In the genomic region with DNA sequence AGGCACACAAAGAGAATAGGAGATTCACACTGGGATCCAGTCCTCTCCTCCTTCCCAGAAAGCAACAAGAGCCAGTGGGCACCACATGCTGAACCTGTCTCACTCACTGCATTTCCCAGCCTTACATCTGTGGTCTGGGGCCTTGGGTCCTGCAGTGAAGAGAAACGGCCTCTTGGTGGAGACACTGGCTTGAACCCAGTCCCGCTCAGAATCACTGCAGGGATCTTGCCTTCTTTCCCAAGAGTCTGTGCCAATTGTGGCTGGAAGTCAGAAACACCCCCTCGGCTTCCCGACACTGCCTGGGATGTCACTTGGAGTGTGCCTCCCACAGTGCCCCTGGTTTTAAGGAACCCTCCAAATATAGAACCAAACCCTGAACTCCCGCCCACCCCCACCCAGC, we compare ENCODE assay signal across 9 mouse cellular contexts. TPM values are rescaled to one million over a fixed set of nuclear protein-coding genes. Genes with fewer than 3 reads are reported as not detected.
DNase-seq lines count a peak whose midpoint lies in the region; TF ChIP-seq lines count a peak whose summit lies in the region.
"Had no signal": no experiment of that assay in that cellular context is flagged by ENCODE, and none has a peak within 500 bp of the region (broad histone marks: within the 10 kb centered on the region; RNA-seq: fewer than 3 reads in every experiment).

No protein-coding gene starts in this region.

- intact Hi-C loops in left cerebral cortex, adult 2 months (cut with DNase I), result no loop called here

- 24% methylated on average over 5 of the region's 5 CpGs for WGBS in limb, embryonic 10.5 days

- TF ChIP-seq CTCF in left cerebral cortex, adult 2 months (IDR thresholded peaks at IDR 0.05), result peak; percentile 52

- peak in 1 of 2 experiments; percentile 32 for DNase-seq in left cerebral cortex, adult 2 months (ENCODE audit: extremely low spot score in 1 of 2, low spot score in 2 of 2)
- no peak for DNase-seq in left cerebral cortex, adult 9 months (ENCODE audit: low spot score in 2 of 2)
- DNase-seq in NIH3T3 (ENCODE audit: low read depth), result peak; percentile 81
- peak; percentile 77 to 78 for DNase-seq in cerebellum, postnatal 10 days
- peak; percentile 54 for DNase-seq in limb, embryonic 10.5 days (ENCODE audit: low spot score)
- no peak for DNase-seq in urinary bladder, adult 2 months (ENCODE audit: low spot score)
- no peak for DNase-seq in adrenal gland, postnatal 25 days

- no peak overlapping the region for H3K4me3 ChIP-seq in left cerebral cortex, adult 2 months
- no peak overlapping the region for H3K4me3 ChIP-seq in limb, embryonic 10.5 days

- no peaks in the 10 kb centered on the region for H3K27me3 ChIP-seq in limb, embryonic 10.5 days (ENCODE audit: low read depth, poor library complexity, severe bottlenecking)

- no peak overlapping the region for H3K27ac ChIP-seq in left cerebral cortex, adult 2 months
- H3K27ac ChIP-seq in limb, embryonic 10.5 days, result 0 out of 2 replicates have a peak overlapping the region, but pooled peaks have one; percentile 14

- H3K4me1 ChIP-seq in limb, embryonic 10.5 days, result peaks cover 6% of the 10 kb centered on the region; the same call in 1 of the 2 replicates

- no peaks in the 10 kb centered on the region for H3K36me3 ChIP-seq in limb, embryonic 10.5 days

- no peaks in the 10 kb centered on the region for H3K9me3 ChIP-seq in limb, embryonic 10.5 days (replicated peaks)

RNA-seq across cellular contexts. Expression of gene Tpcn2, which starts 5.5 kb away (rescaled TPM):
- total RNA-seq in left cerebral cortex, adult 2 months (2021), result 1 to 10 TPM; 5.3 to 6.8 TPM
- polyA plus RNA-seq in limb, embryonic 10.5 days (2016; fragmentation: Nextera tagmentation; extraction: Ambion mirVana), result 7.2 TPM in 2 replicates
- polyA plus RNA-seq in urinary bladder, adult 2 months (2012; rRNA removed), result 28.4 and 32.4 TPM in 2 replicates
- total RNA-seq in adrenal gland, postnatal 25 days (2021), result 13.7 and 18.8 TPM in 2 replicates

RNA-seq across cellular contexts. Expression of gene Mrgprf, which starts 11.3 kb away (rescaled TPM):
- total RNA-seq in left cerebral cortex, adult 2 months (2021), result 1 to 10 TPM; 1.8 to 2.5 TPM
- polyA plus RNA-seq in limb, embryonic 10.5 days (2016; fragmentation: Nextera tagmentation; extraction: Ambion mirVana), result 0.09 TPM in 1 of 2 replicates, not detected in the other
- polyA plus RNA-seq in urinary bladder, adult 2 months (2012; rRNA removed), result 46.0 and 52.3 TPM in 2 replicates
- 1.0 and 1.3 TPM in 2 replicates for total RNA-seq in adrenal gland, postnatal 25 days (2021)

RNA-seq across cellular contexts. Expression of gene Mrgprd, which starts 25.3 kb away (rescaled TPM):
- total RNA-seq in left cerebral cortex, adult 2 months (2021), result not detected
- polyA plus RNA-seq in limb, embryonic 10.5 days (2016; fragmentation: Nextera tagmentation; extraction: Ambion mirVana), result not detected in 2 replicates
- polyA plus RNA-seq in urinary bladder, adult 2 months (2012; rRNA removed), result not detected in 2 replicates
- not detected in 2 replicates for total RNA-seq in adrenal gland, postnatal 25 days (2021)
- polyA plus RNA-seq: frontal cortex, adult 2 months; liver, embryonic 16.5 days had no signal

Comparison
In these comparisons a context has a peak if more than half of its experiments do, and no peak if none do; other contexts are left out.
1. DNase-seq: peak in NIH3T3 (single experiment), cerebellum, postnatal 10 days (2 of 2) and limb, embryonic 10.5 days (single experiment); none in left cerebral cortex, adult 9 months (0 of 2), urinary bladder, adult 2 months (single experiment) and adrenal gland, postnatal 25 days (single experiment).